Mouse (Mus musculus): ENCODE measurements around the gene Fancc.

DNA sequence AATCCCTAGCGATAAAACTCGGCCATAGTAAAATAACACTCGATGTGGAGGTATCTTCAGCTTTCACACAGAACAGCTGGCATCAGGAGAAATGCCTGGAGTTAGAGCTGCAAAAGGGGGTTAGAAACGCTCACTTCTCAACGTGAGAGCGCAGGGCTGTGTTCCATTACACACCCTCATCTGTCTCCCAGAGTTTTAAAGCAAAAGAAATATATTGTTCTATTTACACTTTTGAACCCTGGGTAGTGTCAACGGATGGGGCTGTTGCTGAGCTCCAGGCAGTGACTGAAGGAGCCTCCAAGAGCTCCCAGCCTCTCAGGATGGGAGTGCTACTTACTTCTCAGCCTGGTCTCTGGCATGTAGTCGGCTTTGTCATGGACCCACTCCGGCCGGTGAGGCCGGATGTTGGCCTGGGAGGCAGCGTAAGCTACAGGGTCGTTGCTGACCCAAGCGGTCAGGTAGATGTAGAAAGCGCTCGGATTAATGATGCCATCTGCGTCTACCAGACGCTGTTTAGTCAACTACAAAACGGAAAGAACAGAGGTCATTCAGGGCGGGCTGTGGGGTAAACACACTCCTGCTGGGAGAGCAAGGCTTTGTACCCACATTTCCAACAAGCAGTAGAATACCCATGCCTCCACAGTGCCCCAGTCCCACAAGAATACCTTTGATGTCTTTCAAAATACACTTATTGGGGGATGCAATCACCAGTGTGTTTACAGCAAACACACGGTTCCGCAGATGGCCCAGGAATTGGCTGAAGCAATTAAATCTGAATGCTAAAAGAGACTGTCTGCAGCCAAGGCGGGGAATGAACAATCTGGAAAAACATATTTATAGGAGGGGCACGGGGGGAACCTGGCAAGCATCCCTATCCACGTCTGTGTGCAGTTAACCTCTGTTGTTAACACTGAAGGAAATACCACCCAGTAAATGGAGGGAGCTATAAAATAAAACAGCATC lies 27.8 kb upstream of the Fancc start:
- TF ChIP-seq CTCF (conservative IDR thresholded peaks at IDR 0.05; ENCODE audit: insufficient read depth, insufficient read length, low read depth, low read length) (no peak), POLR2A (IDR thresholded peaks at IDR 0.05; ENCODE audit: low read depth, low read length) (no peak)

Measured in kidney, adult 2 months (tissue).